In the genomic region with DNA sequence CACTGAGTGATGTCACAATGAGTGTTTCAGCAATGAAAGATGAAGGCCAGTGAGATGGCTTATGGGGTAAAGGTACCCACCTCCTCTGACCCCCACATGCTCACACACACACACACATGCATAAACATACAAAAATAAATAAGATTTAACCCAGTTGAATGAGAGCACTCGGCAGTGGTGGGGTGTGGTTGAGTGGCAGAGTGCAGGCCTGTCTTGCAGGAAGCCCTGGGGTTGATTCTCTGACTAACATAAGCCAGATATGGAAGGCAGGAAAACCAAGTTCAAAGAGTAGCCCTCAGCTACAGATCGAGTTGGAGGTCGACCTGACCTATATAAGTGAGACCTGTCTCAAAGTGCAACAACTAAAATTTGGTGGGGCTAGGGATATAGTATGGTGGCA, we compare ENCODE assay signal across 22 mouse cellular contexts.
"Had no signal": no experiment of that assay in that cellular context is flagged by ENCODE, and none has a peak within 500 bp of the region (broad histone marks: within the 10 kb centered on the region; RNA-seq: fewer than 3 reads in every experiment).

No protein-coding gene starts in this region.

- H3K27ac ChIP-seq: liver, embryonic 13.5 days; liver, embryonic 15.5 days; lung, embryonic 15.5 days; midbrain, embryonic 10.5 days; midbrain, embryonic 12.5 days; neural tube, embryonic 13.5 days; neural tube, embryonic 15.5 days had no signal

- ATAC-seq: liver, postnatal 0 days; lung, postnatal 0 days; midbrain, embryonic 16.5 days had no signal

- H3K36me3 ChIP-seq: liver, embryonic 13.5 days; liver, embryonic 15.5 days; lung, embryonic 15.5 days; midbrain, embryonic 10.5 days; midbrain, embryonic 12.5 days; neural tube, embryonic 13.5 days; neural tube, embryonic 15.5 days had no signal

- H3K9ac ChIP-seq: liver, embryonic 13.5 days; liver, embryonic 15.5 days; liver, postnatal 0 days; lung, embryonic 15.5 days; midbrain, embryonic 12.5 days; neural tube, embryonic 13.5 days; neural tube, embryonic 15.5 days had no signal

- H3K4me3 ChIP-seq: liver, embryonic 13.5 days; liver, embryonic 15.5 days; lung, embryonic 15.5 days; midbrain, embryonic 10.5 days; midbrain, embryonic 12.5 days; myocyte; neural tube, embryonic 13.5 days; neural tube, embryonic 15.5 days had no signal

- H3K27me3 ChIP-seq: liver, embryonic 13.5 days; liver, embryonic 15.5 days; lung, embryonic 15.5 days; midbrain, embryonic 12.5 days; neural tube, embryonic 13.5 days; neural tube, embryonic 15.5 days had no signal

- H3K9me3 ChIP-seq: liver, embryonic 13.5 days; liver, embryonic 15.5 days; lung, embryonic 15.5 days; midbrain, embryonic 10.5 days; midbrain, embryonic 12.5 days; neural tube, embryonic 13.5 days; neural tube, embryonic 15.5 days had no signal

- H3K4me2 ChIP-seq: liver, embryonic 11.5 days; liver, embryonic 13.5 days; liver, embryonic 15.5 days; lung, embryonic 15.5 days; midbrain, embryonic 12.5 days; neural tube, embryonic 13.5 days; neural tube, embryonic 15.5 days had no signal

- DNase-seq: liver, embryonic 13.5 days; liver, postnatal 0 days; lung, adult 2 months; lung, postnatal 4 days; midbrain, embryonic 14.5 days; retina, postnatal 1 day; right cerebral cortex, adult 18-20 months; right cerebral cortex, postnatal 25 days; right cerebral cortex, postnatal 4 days; spleen, adult 18-20 months; thymus, postnatal 14 days; thymus, postnatal 36 days had no signal
